Mouse (Mus musculus) cerebellum, postnatal 10 days (tissue): ENCODE data around the gene Obox3.
"Not testable (repeated sequence)": the region's sequence is repeated elsewhere in the genome, so short reads cannot be mapped to it uniquely, and the experiment has no call there.

Experiments
- DNase-seq, 2 experiments: peaks; one replicate each; pipeline ENCODE4 v3.0.0; 2021; ENCODE audit warnings: mixed read lengths in 2 of 2

The Obox3 gene

GRCm38 (mm10) chr7:15639802-15640201, at the start of gene Obox3:
TSS of gene Obox3 (minus strand) at chr7:15639902.
- DNase-seq: not testable (repeated sequence)

GRCm38 (mm10) chr7:15509411-15509810, 130.3 kb downstream of the Obox3 start:
- DNase-seq: not testable (repeated sequence)
